Mouse (Mus musculus) C2C12 (cell line): ENCODE data around the gene Abcd1.

Source experiments
- CEBPB ChIP-seq: IDR thresholded peaks from one replicate; pipeline ENCODE4 v1.6.1; 2011; ENCODE audit warnings: low read depth, mild to moderate bottlenecking, control low read depth, moderate library complexity
- CTCF ChIP-seq: IDR thresholded peaks from one replicate; pipeline ENCODE4 v1.5.1; 2011; ENCODE audit not compliant: control insufficient read depth, insufficient read depth, insufficient read length
- MAX ChIP-seq: IDR thresholded peaks from one replicate; pipeline ENCODE4 v1.6.1; 2011; ENCODE audit warnings: mild to moderate bottlenecking, control low read depth
- MYOG ChIP-seq: IDR thresholded peaks from one replicate; pipeline ENCODE4 v1.6.1; 2011; ENCODE audit not compliant: control insufficient read depth, insufficient read length; ENCODE audit errors: extremely low read depth

- no peak for TF ChIP-seq CTCF
- no peak for TF ChIP-seq MYOG
- no peak for TF ChIP-seq MAX
- no peak for TF ChIP-seq CEBPB
Measured at GRCm38 (mm10) chrX:73716709-73717545, 530 bp downstream of the Abcd1 start.
